Mouse (Mus musculus): Measurements from ENCODE around the gene Spsb1.

Spsb1 gene

GRCm38 (mm10) chr4:149990954-149991633, 36.3 kb upstream of the Spsb1 start:
- TF ChIP-seq GATA4 (IDR thresholded peaks at IDR 0.05; ENCODE audit: insufficient replicate concordance, low read length): no peak

- TF ChIP-seq GATA4 (IDR thresholded peaks at IDR 0.05; ENCODE audit: insufficient replicate concordance, low read length): no peak
These were observed 35.5 kb upstream of the Spsb1 start for GRCm38 (mm10) chr4:149990212-149990953.

- peak; percentile 99 for TF ChIP-seq GATA4 (IDR thresholded peaks at IDR 0.05; ENCODE audit: insufficient replicate concordance, low read length)
These were observed 34.2 kb upstream of the Spsb1 start for GRCm38 (mm10) chr4:149988931-149989556.

- TF ChIP-seq GATA4 (IDR thresholded peaks at IDR 0.05; ENCODE audit: insufficient replicate concordance, low read length): no peak
These were observed 33.5 kb upstream of the Spsb1 start for GRCm38 (mm10) chr4:149988301-149988700.

GRCm38 (mm10) chr4:149986671-149987417, 32.0 kb upstream of the Spsb1 start:
- TF ChIP-seq GATA4 (IDR thresholded peaks at IDR 0.05; ENCODE audit: insufficient replicate concordance, low read length): peak; percentile 26; the same call in 1 of the 2 replicates

- no peak for TF ChIP-seq GATA4 (IDR thresholded peaks at IDR 0.05; ENCODE audit: insufficient replicate concordance, low read length)
These were observed 29.2 kb upstream of the Spsb1 start for GRCm38 (mm10) chr4:149983921-149984645.

- TF ChIP-seq GATA4 (IDR thresholded peaks at IDR 0.05; ENCODE audit: insufficient replicate concordance, low read length): peak; percentile 67; the same call in 1 of the 2 replicates
These were observed 27.3 kb upstream of the Spsb1 start for GRCm38 (mm10) chr4:149982154-149982553.

GRCm38 (mm10) chr4:149979819-149980308, 25.0 kb upstream of the Spsb1 start:
- TF ChIP-seq GATA4 (IDR thresholded peaks at IDR 0.05; ENCODE audit: insufficient replicate concordance, low read length): no peak

- no peak for TF ChIP-seq GATA4 (IDR thresholded peaks at IDR 0.05; ENCODE audit: insufficient replicate concordance, low read length)
These were observed 24.0 kb upstream of the Spsb1 start for GRCm38 (mm10) chr4:149978820-149979219.

GRCm38 (mm10) chr4:149977801-149978544, 23.1 kb upstream of the Spsb1 start:
- TF ChIP-seq GATA4 (IDR thresholded peaks at IDR 0.05; ENCODE audit: insufficient replicate concordance, low read length): no peak

GRCm38 (mm10) chr4:149977181-149977580, 22.3 kb upstream of the Spsb1 start:
- no peak for TF ChIP-seq GATA4 (IDR thresholded peaks at IDR 0.05; ENCODE audit: insufficient replicate concordance, low read length)

GRCm38 (mm10) chr4:149975730-149976254, 20.9 kb upstream of the Spsb1 start:
- TF ChIP-seq GATA4 (IDR thresholded peaks at IDR 0.05; ENCODE audit: insufficient replicate concordance, low read length): no peak

- TF ChIP-seq GATA4 (IDR thresholded peaks at IDR 0.05; ENCODE audit: insufficient replicate concordance, low read length): no peak
These were observed 20.4 kb upstream of the Spsb1 start for GRCm38 (mm10) chr4:149975291-149975690.
